Mouse (Mus musculus) thymus, postnatal 25 days (tissue): ENCODE data around the gene Gm6217.
"Not testable (repeated sequence)": the region's sequence is repeated elsewhere in the genome, so short reads cannot be mapped to it uniquely, and the experiment has no call there.

Experiments used
- DNase-seq: peaks from one replicate; pipeline ENCODE4 v3.0.0; 2022

The Gm6217 gene

GRCm38 (mm10) chr1:82931326-82931725 is at the start of gene Gm6217:
Gene Gm6217, minus strand, starts transcription at chr1:82931399.
- not testable (repeated sequence) for DNase-seq

- no peak for DNase-seq
Measured at GRCm38 (mm10) chr1:82977840-82978239, 46.6 kb upstream of the Gm6217 start.

GRCm38 (mm10) chr1:82975750-82976149 is 44.6 kb upstream of the Gm6217 start:
- peak; percentile 6 for DNase-seq

GRCm38 (mm10) chr1:82974342-82974741 is 43.1 kb upstream of the Gm6217 start:
- no peak for DNase-seq

GRCm38 (mm10) chr1:82973901-82974300 is 42.7 kb upstream of the Gm6217 start:
- DNase-seq, result peak; percentile 24

- DNase-seq, result no peak
Measured at GRCm38 (mm10) chr1:82973244-82973643, 42.0 kb upstream of the Gm6217 start.

- DNase-seq, result no peak
Measured at GRCm38 (mm10) chr1:82972046-82972445, 40.8 kb upstream of the Gm6217 start.

- no peak for DNase-seq
Measured at GRCm38 (mm10) chr1:82966413-82966812, 35.2 kb upstream of the Gm6217 start.

- DNase-seq, result no peak
Measured at GRCm38 (mm10) chr1:82959870-82960385, 28.7 kb upstream of the Gm6217 start, which contains the start of gene Gm47955. Gene Gm47955, plus strand, starts transcription at chr1:82960286.

GRCm38 (mm10) chr1:82955913-82956312 is 24.7 kb upstream of the Gm6217 start, which contains the start of gene Gm7544:
Gene Gm7544, minus strand, starts transcription at chr1:82956013.
- DNase-seq, result not testable (repeated sequence)

- no peak for DNase-seq
Measured at GRCm38 (mm10) chr1:82948601-82949000, 17.4 kb upstream of the Gm6217 start.

- DNase-seq, result not testable (repeated sequence)
Measured at GRCm38 (mm10) chr1:82946029-82946428, 14.8 kb upstream of the Gm6217 start.

GRCm38 (mm10) chr1:82943295-82943694 is 12.1 kb upstream of the Gm6217 start, which contains the start of gene A030003K21Rik:
Gene A030003K21Rik, minus strand, starts transcription at chr1:82943388.
- DNase-seq, result not testable (repeated sequence)

- DNase-seq, result not testable (repeated sequence)
Measured at GRCm38 (mm10) chr1:82942505-82942904, 11.3 kb upstream of the Gm6217 start.

- no peak for DNase-seq
Measured at GRCm38 (mm10) chr1:82938666-82939065, 7.5 kb upstream of the Gm6217 start.

- not testable (repeated sequence) for DNase-seq
Measured at GRCm38 (mm10) chr1:82930558-82930957, 641 bp downstream of the Gm6217 start.

- DNase-seq, result no peak
Measured at GRCm38 (mm10) chr1:82924650-82925049, 6.5 kb downstream of the Gm6217 start, which contains the start of gene A030014E15Rik. Gene A030014E15Rik, plus strand, starts transcription at chr1:82924917.

GRCm38 (mm10) chr1:82913434-82913833 is 17.8 kb downstream of the Gm6217 start:
- not testable (repeated sequence) for DNase-seq

- DNase-seq, result no peak
Measured at GRCm38 (mm10) chr1:82913025-82913424, 18.2 kb downstream of the Gm6217 start, which contains the start of gene A030005L19Rik. Gene A030005L19Rik, plus strand, starts transcription at chr1:82913325.

GRCm38 (mm10) chr1:82905886-82906285 is 25.3 kb downstream of the Gm6217 start:
- no peak for DNase-seq

- DNase-seq, result no peak
Measured at GRCm38 (mm10) chr1:82901201-82901600, 30.0 kb downstream of the Gm6217 start.

GRCm38 (mm10) chr1:82900567-82900966 is 30.6 kb downstream of the Gm6217 start:
- peak; percentile 34 for DNase-seq

- no peak for DNase-seq
Measured at GRCm38 (mm10) chr1:82893269-82893668, 37.9 kb downstream of the Gm6217 start.
